ENCODE assay signal across 27 mouse cellular contexts in the genomic region with DNA sequence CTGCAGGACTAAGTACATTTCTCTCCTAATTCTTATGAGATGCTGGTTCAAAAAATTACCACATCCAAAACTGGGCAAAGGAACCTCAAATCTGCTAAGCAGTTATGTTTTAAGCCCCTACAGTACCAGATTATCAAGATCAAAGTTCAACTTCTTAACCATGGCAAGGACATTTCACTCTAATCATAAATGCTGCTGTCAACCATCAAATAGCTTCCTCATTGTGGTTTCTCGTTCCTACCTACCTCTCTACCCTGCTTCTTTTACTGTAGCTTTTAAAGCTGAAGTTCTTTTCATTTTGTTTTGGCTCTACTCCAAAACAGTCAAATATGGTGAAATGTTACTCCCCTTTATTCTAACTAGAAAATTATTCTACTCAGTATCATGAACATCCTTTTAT. TPM values are rescaled to one million over a fixed set of nuclear protein-coding genes. Genes with fewer than 3 reads are reported as not detected.
DNase-seq lines count a peak whose midpoint lies in the region; ATAC-seq lines count a peak whose summit lies in the region.
"Had no signal": no experiment of that assay in that cellular context is flagged by ENCODE, and none has a peak within 500 bp of the region (broad histone marks: within the 10 kb centered on the region; RNA-seq: fewer than 3 reads in every experiment).

No protein-coding gene starts in this region.

- ATAC-seq in common myeloid progenitor, adult 5-6 weeks (replicated peaks; ENCODE audit: low read depth, poor library complexity, severe bottlenecking): 0 out of 2 replicates have a peak, but pooled peaks have one; percentile 72
- ATAC-seq in megakaryocyte progenitor cell, adult 5-6 weeks (replicated peaks; ENCODE audit: poor library complexity): peak; percentile 34; the same call in 1 of the 2 replicates
- ATAC-seq in forebrain, embryonic 11.5 days (replicated peaks; ENCODE audit: low FRiP score): no peak
- ATAC-seq: activated CD4-positive, CD25-positive, alpha-beta regulatory T cell, adult 4 months; CD4-positive, CD25-positive, alpha-beta regulatory T cell, adult 4 months; forebrain, embryonic 13.5 days; forebrain, embryonic 15.5 days; forebrain, postnatal 0 days had no signal

- no peak overlapping the region for H3K4me3 ChIP-seq in heart, embryonic 10.5 days
- no peak overlapping the region for H3K4me3 ChIP-seq in forebrain, embryonic 11.5 days (ENCODE audit: low read depth, low read length)
- H3K4me3 ChIP-seq: embryonic facial prominence, embryonic 13.5 days; embryonic facial prominence, embryonic 15.5 days; erythroblast, embryonic 14.5 days; forebrain, embryonic 10.5 days; forebrain, embryonic 13.5 days; forebrain, embryonic 15.5 days had no signal

- no peaks in the 10 kb centered on the region for H3K9me3 ChIP-seq in heart, embryonic 10.5 days
- no peaks in the 10 kb centered on the region for H3K9me3 ChIP-seq in forebrain, embryonic 11.5 days (ENCODE audit: control insufficient read depth, low read length)
- H3K9me3 ChIP-seq: embryonic facial prominence, embryonic 13.5 days; embryonic facial prominence, embryonic 15.5 days; forebrain, embryonic 10.5 days; forebrain, embryonic 13.5 days; forebrain, embryonic 15.5 days had no signal

- no peak overlapping the region for H3K4me2 ChIP-seq in forebrain, embryonic 11.5 days (ENCODE audit: low read depth, low read length, severe bottlenecking)
- H3K4me2 ChIP-seq: embryonic facial prominence, embryonic 13.5 days; embryonic facial prominence, embryonic 15.5 days; forebrain, embryonic 13.5 days; forebrain, embryonic 15.5 days had no signal

- DNase-seq in CD4-positive helper T cell, adult 2 months (ENCODE audit: low read depth, low spot score): peak; percentile 4
- no peak for DNase-seq in layer of hippocampus, adult 8-10 months (ENCODE audit: low spot score in 2 of 2)
- no peak for DNase-seq in heart, embryonic 10.5 days (ENCODE audit: low spot score)
- no peak for DNase-seq in forebrain, embryonic 11.5 days (ENCODE audit: low spot score)
- DNase-seq: adrenal gland, adult 8-10 months; adrenal gland, postnatal 14 days; adrenal gland, postnatal 36 days; cerebellum, adult 11-12 months; cerebellum, adult 2 months; cerebellum, adult 9-10 months; cerebellum, postnatal 10 days; cerebellum, postnatal 25 days; embryo, embryonic 11 days; forebrain, postnatal 0 days had no signal

- no peak overlapping the region for H3K27ac ChIP-seq in heart, embryonic 10.5 days
- no peak overlapping the region for H3K27ac ChIP-seq in forebrain, embryonic 11.5 days (ENCODE audit: low read depth, low read length)
- H3K27ac ChIP-seq: embryonic facial prominence, embryonic 13.5 days; embryonic facial prominence, embryonic 15.5 days; forebrain, embryonic 10.5 days; forebrain, embryonic 13.5 days; forebrain, embryonic 15.5 days had no signal

- WGBS in heart, embryonic 10.5 days: 70% methylated on average over 1 of the region's 1 CpGs
- 54% methylated on average over 1 of the region's 1 CpGs for WGBS in forebrain, embryonic 11.5 days

- no peaks in the 10 kb centered on the region for H3K36me3 ChIP-seq in heart, embryonic 10.5 days
- H3K36me3 ChIP-seq in forebrain, embryonic 11.5 days (ENCODE audit: control insufficient read depth, insufficient read depth, low read length): no peaks in the 10 kb centered on the region
- H3K36me3 ChIP-seq: forebrain, embryonic 10.5 days; forebrain, embryonic 15.5 days; G1E had no signal

- H3K4me1 ChIP-seq in heart, embryonic 10.5 days: no peaks in the 10 kb centered on the region
- H3K4me1 ChIP-seq in forebrain, embryonic 11.5 days (replicated peaks; ENCODE audit: control insufficient read depth, insufficient read depth, low read length): no peaks in the 10 kb centered on the region
- H3K4me1 ChIP-seq: embryonic facial prominence, embryonic 13.5 days; embryonic facial prominence, embryonic 15.5 days; forebrain, embryonic 15.5 days had no signal

- no peak overlapping the region for H3K9ac ChIP-seq in forebrain, embryonic 11.5 days (ENCODE audit: low read length)
- H3K9ac ChIP-seq: embryonic facial prominence, embryonic 13.5 days; embryonic facial prominence, embryonic 15.5 days; forebrain, embryonic 13.5 days; forebrain, embryonic 15.5 days; forebrain, postnatal 0 days had no signal

- H3K27me3 ChIP-seq in heart, embryonic 10.5 days (ENCODE audit: insufficient read depth, poor library complexity, severe bottlenecking): no peaks in the 10 kb centered on the region
- no peaks in the 10 kb centered on the region for H3K27me3 ChIP-seq in forebrain, embryonic 11.5 days (ENCODE audit: control insufficient read depth, insufficient read depth, low read length)
- H3K27me3 ChIP-seq: CH12.LX; embryonic facial prominence, embryonic 13.5 days; embryonic facial prominence, embryonic 15.5 days; forebrain, embryonic 13.5 days; forebrain, embryonic 15.5 days; Patski had no signal

RNA-seq across cellular contexts. Expression of a gene that starts 17.2 kb away (rescaled TPM):
- not detected in 2 replicates for total RNA-seq in common myeloid progenitor, adult 5-6 weeks (2017)
- 0.51 and 0.74 TPM in 2 replicates for total RNA-seq in megakaryocyte progenitor cell, adult 5-6 weeks (2015)
- total RNA-seq in megakaryocyte progenitor cell, adult 5-6 weeks (2017): 0.07 TPM in 1 of 2 replicates, not detected in the other
- 1 to 10 TPM; 1.2 to 2.3 (median 1.4) TPM for total RNA-seq in layer of hippocampus, adult 8-10 months (2022)
- 64.2 and 102 TPM in 2 replicates for polyA plus RNA-seq in heart, embryonic 10.5 days (2016; fragmentation: Nextera tagmentation; extraction: Ambion mirVana)
- 6.9 and 7.4 TPM in 2 replicates for polyA plus RNA-seq in forebrain, embryonic 11.5 days (2014; fragmentation: Nextera tagmentation; extraction: Ambion mirVana)
- polyA plus RNA-seq: CD4-positive, CD25-positive, alpha-beta regulatory T cell, adult 4 months; erythroblast, embryonic 14.5 days; G1E had no signal
